Mouse (Mus musculus) cortical plate, adult 2 months (tissue): ENCODE data around the gene Abhd4.

Source experiments
- CTCF ChIP-seq: fragments of 200-500 bp; IDR thresholded peaks from 2 replicates; pipeline ENCODE4 v1.5.1; 2011; ENCODE audit warnings: mild to moderate bottlenecking, control low read depth, low read length; ENCODE audit not compliant: insufficient read depth; ENCODE audit errors: extremely low read depth
- POLR2A ChIP-seq: fragments of 200-500 bp; IDR thresholded peaks from 2 replicates; pipeline ENCODE4 v1.6.1; 2011; ENCODE audit warnings: mild to moderate bottlenecking, low read length, control low read depth; ENCODE audit not compliant: insufficient read depth; ENCODE audit errors: extremely low read depth

GRCm38 (mm10) chr14:54265093-54265492, 11.1 kb downstream of the Abhd4 start:
- TF ChIP-seq CTCF = no peak
- no peak for TF ChIP-seq POLR2A
